Mouse (Mus musculus): ENCODE data around the gene Dph5. TPM values are rescaled to one million over a fixed set of nuclear protein-coding genes. Genes with fewer than 3 reads are reported as not detected.
A peak's percentile ranks its signal among the peaks of the same experiment; 100 is the strongest.
"Not testable (repeated sequence)": the region's sequence is repeated elsewhere in the genome, so short reads cannot be mapped to it uniquely, and the experiment has no call there.

Dph5 gene
- polyA plus RNA-seq, 1 experiment from 2014 or later: 28.7 TPM

DNA sequence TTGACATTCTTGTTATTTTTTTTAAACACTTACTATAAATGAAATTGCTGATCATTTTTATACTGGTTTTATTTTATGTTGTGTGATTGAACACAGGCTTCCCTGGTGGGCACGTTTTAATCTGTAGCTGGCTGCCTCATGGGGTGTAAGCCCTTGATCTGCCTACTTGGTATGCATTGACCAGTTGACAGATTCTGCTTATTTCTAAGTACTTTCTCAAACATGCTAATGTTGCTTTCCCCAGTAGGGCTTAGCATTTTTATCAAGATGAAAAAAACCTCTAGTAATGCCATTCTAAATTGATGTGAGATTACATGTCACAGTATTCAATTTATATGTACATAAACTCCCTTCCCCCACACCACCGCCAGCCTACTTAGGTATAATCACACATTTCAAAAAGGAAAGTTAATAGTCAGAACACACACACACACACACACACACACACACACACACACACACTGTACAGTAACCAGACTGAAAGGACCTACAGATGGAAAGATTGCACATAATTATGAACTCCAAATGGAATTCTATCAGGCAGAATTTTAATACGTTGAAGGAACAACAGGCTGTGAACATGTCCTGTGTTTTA, 10.8 kb downstream of the Dph5 start:
- H3K4me1 ChIP-seq: no peaks in the 10 kb centered on the region
- no peak overlapping the region for H3K4me2 ChIP-seq
- H3K9me3 ChIP-seq (replicated peaks): no peaks in the 10 kb centered on the region
- H3K27me3 ChIP-seq (replicated peaks): no peaks in the 10 kb centered on the region
- no peak overlapping the region for H3K27ac ChIP-seq (replicated peaks)
- ATAC-seq (ENCODE audit: low FRiP score): no peak
- H3K36me3 ChIP-seq: peaks cover 14% of the 10 kb centered on the region; the same call in 1 of the 2 replicates
- H3K9ac ChIP-seq (replicated peaks): no peak overlapping the region
- H3K4me3 ChIP-seq (replicated peaks): no peak overlapping the region
- WGBS: 62% methylated on average over 3 of the region's 3 CpGs

DNA sequence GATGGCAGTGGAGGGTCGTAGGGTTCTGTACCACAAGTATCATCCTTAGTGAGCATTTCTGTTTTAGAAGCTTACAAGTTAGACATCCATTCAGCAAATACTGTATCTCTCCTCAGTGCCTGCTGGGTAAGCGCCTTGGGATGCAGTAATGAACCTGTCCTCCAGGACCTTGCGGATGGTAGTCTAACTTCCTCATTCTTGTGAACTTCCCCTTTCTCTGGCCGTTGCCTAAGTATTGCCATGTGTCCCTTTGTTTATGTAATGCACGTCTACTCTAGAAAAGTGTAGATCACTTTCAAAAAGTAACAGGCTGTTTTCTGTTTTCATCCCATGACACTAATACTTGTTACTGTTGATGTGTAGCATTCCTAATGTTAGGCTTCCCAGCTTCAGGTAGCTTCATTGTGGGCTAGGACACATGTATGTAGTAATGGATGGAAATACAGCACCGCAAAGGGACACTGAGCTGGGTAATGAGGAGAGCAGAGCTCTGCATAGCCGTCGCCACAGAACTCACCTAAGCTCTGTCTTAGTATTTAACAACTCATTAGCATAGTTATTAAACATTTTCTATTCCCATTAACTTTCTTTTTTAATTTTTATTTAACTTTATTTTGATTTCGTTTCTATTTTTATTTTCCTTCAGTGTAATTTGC, 14.8 kb downstream of the Dph5 start:
- H3K4me2 ChIP-seq: no peak overlapping the region
- no peaks in the 10 kb centered on the region for H3K4me1 ChIP-seq
- no peak overlapping the region for H3K27ac ChIP-seq (replicated peaks)
- peaks cover 15% of the 10 kb centered on the region for H3K36me3 ChIP-seq
- H3K9ac ChIP-seq (replicated peaks): no peak overlapping the region
- 94% methylated on average over 9 of the region's 9 CpGs for WGBS
- H3K4me3 ChIP-seq (replicated peaks): no peak overlapping the region
- no peak for ATAC-seq (ENCODE audit: low FRiP score)
- no peaks in the 10 kb centered on the region for H3K27me3 ChIP-seq (replicated peaks)
- no peaks in the 10 kb centered on the region for H3K9me3 ChIP-seq (replicated peaks)

- WGBS: 60% methylated on average over 3 of the region's 3 CpGs
- Histone ChIP-seq H3K9ac (replicated peaks) (no peak overlapping the region), H3K27ac (replicated peaks) (peak overlapping the region; percentile 74), H3K4me2 (no peak overlapping the region), H3K27me3 (replicated peaks) (no peaks in the 10 kb centered on the region), H3K4me3 (replicated peaks) (no peak overlapping the region), H3K4me1 (no peaks in the 10 kb centered on the region), H3K36me3 (peaks cover 16% of the 10 kb centered on the region), H3K9me3 (replicated peaks) (no peaks in the 10 kb centered on the region)
- peak; percentile 92 for ATAC-seq (ENCODE audit: low FRiP score)
Measured at GRCm38 (mm10) chr3:115905067-115905466, 17.4 kb downstream of the Dph5 start.

DNA sequence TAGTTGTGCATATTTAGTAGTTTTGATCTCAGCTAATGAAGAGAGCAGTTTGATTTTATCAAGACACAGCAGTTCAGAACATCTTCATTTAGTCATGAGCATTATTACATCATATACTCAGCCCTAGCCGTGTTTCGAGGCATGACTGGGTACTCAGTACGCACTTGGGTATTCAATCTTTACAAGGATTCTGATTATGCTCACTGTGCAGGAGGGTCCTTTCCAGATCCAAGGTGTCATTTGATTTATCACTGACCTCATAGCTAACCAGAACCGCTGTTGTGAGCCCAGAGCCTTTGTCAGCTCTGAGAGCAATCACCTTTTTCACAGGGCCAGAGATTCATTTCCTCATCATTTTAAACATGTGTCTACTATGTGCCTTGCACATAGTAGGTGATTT, 17.9 kb downstream of the Dph5 start:
- peak; percentile 68 for ATAC-seq (ENCODE audit: low FRiP score)

DNA sequence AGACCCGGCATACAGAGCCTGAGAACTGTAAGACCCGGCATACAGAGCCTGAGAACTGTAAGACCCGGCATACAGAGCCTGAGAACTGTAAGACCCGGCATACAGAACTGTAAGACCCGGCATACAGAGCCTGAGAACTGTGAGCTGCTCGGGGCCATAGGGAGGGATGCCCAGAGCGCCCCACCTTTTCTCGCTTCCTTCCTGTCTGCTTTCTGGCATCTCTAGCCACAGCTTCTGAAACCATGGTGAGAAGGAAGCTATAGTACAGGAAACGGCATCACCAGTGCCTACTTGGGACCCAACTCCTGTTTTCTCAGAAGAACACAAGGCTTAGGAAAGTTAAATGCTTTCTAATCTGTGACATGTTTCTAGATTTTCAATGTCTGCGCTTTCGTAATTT, 19.8 kb downstream of the Dph5 start:
- H3K27me3 ChIP-seq (replicated peaks); H3K4me2 ChIP-seq; H3K4me3 ChIP-seq (replicated peaks); H3K27ac ChIP-seq (replicated peaks); H3K9me3 ChIP-seq (replicated peaks); H3K4me1 ChIP-seq; H3K36me3 ChIP-seq; ATAC-seq (ENCODE audit: low FRiP score); H3K9ac ChIP-seq (replicated peaks): not testable (repeated sequence)
- 97% methylated on average over 10 of the region's 11 CpGs for WGBS

More for the DNA sequence above, 17.9 kb downstream of the Dph5 start:
- no peak overlapping the region for H3K9ac ChIP-seq (replicated peaks)
- no peak overlapping the region for H3K4me3 ChIP-seq (replicated peaks)
- no peaks in the 10 kb centered on the region for H3K27me3 ChIP-seq (replicated peaks)
- H3K4me1 ChIP-seq: no peaks in the 10 kb centered on the region
- WGBS: 67% methylated on average over 4 of the region's 4 CpGs
- peak overlapping the region; percentile 64; the same call in 1 of the 2 replicates for H3K27ac ChIP-seq (replicated peaks)
- peaks cover 16% of the 10 kb centered on the region for H3K36me3 ChIP-seq
- H3K9me3 ChIP-seq (replicated peaks): no peaks in the 10 kb centered on the region
- no peak overlapping the region for H3K4me2 ChIP-seq

DNA sequence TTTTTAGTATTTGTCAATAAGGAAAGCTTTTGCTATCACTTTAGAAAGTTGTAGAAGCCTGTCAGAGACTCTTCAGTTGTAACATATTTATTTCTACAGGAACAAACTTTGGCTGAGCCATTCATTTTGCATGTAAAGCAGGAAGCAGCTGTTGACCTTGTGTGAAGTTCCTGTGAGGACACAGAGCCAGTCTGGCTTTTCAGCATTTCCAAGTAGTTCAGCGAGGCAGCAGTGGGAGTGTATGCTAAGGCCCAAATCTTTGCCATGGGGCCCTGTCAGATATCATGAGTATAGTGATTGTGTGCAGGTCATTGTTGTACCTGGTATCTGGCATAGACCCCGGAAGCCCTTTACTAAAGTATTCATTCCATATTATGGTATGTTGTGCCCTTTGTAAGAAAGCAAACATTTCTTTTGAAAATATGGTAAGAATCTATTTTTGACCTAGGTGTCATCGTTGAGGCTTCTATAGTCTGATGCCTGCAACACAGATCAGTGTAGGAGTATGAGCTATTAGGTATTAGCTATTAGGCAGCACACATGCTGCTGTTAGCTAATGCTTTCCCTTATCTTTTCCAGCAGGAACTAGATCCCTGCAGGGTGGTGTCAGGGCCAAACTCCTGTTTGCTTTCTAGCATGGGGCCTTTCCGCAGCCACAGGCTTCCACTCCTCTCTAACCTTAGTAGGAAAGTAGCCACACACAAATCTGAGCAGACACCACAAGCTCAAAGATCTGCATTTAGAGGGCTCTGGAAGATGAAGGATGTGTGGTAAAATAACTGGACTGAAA, 37.0 kb downstream of the Dph5 start:
- Histone ChIP-seq H3K4me1 (no peaks in the 10 kb centered on the region), H3K9me3 (replicated peaks) (no peaks in the 10 kb centered on the region), H3K4me2 (no peak overlapping the region), H3K27me3 (replicated peaks) (no peaks in the 10 kb centered on the region), H3K9ac (replicated peaks) (no peak overlapping the region), H3K27ac (replicated peaks) (no peak overlapping the region), H3K4me3 (replicated peaks) (no peak overlapping the region), H3K36me3 (peaks cover 10% of the 10 kb centered on the region; the same call in 1 of the 2 replicates)
- no peak for ATAC-seq (ENCODE audit: low FRiP score)
- WGBS: 93% methylated on average over 4 of the region's 4 CpGs

DNA sequence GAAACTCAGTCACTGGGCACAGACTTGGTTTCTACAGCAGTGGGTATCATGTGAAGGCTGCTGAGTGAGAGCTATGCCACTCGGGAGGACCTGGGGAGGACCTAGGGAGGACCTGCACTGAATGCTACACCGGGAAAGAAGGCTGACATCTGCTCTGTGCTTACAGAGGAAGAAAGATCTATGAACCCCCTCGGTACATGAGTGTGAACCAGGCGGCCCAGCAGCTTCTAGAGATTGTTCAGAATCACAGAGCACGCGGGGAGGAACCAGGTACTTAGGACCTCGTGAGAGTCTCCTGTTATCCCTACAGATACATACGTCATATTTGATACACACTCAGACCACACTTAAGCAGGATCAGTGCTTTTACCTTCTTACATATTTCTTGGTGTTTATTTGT, 38.9 kb downstream of the Dph5 start:
- no peak for ATAC-seq (ENCODE audit: low FRiP score)
- no peaks in the 10 kb centered on the region for H3K4me1 ChIP-seq
- no peak overlapping the region for H3K27ac ChIP-seq (replicated peaks)
- no peak overlapping the region for H3K4me3 ChIP-seq (replicated peaks)
- H3K9ac ChIP-seq (replicated peaks): no peak overlapping the region
- H3K27me3 ChIP-seq (replicated peaks): no peaks in the 10 kb centered on the region
- 92% methylated on average over 8 of the region's 8 CpGs for WGBS
- H3K9me3 ChIP-seq (replicated peaks): no peaks in the 10 kb centered on the region
- no peak overlapping the region for H3K4me2 ChIP-seq
- peaks cover 12% of the 10 kb centered on the region; the same call in 1 of the 2 replicates for H3K36me3 ChIP-seq

DNA sequence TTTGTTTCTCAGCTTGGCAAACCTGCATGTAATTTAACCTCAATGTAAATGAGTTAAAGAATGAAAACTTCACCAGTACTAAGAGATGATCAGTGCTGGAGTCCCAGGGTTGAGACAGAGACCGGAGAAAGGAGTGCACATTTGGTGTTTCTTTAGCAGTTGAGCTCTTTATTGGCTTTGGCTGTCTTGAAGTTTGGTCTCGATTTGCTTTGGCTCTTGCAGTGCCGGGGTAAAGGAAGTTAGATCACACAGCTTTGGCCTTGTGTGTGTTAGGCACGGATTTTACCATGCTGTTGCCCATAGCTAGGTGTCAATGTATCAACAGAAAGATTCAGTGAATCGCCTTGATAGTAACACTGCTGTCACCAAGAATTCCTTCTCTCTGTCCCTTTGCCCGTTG, 44.1 kb downstream of the Dph5 start:
- Histone ChIP-seq H3K9me3 (replicated peaks) (no peaks in the 10 kb centered on the region), H3K27me3 (replicated peaks) (no peaks in the 10 kb centered on the region), H3K4me3 (replicated peaks) (no peak overlapping the region), H3K9ac (replicated peaks) (no peak overlapping the region), H3K4me2 (no peak overlapping the region), H3K36me3 (peaks cover 11% of the 10 kb centered on the region; the same call in 1 of the 2 replicates), H3K4me1 (no peaks in the 10 kb centered on the region), H3K27ac (replicated peaks) (no peak overlapping the region)
- ATAC-seq (ENCODE audit: low FRiP score): no peak
- WGBS: 97% methylated on average over 6 of the region's 6 CpGs

DNA sequence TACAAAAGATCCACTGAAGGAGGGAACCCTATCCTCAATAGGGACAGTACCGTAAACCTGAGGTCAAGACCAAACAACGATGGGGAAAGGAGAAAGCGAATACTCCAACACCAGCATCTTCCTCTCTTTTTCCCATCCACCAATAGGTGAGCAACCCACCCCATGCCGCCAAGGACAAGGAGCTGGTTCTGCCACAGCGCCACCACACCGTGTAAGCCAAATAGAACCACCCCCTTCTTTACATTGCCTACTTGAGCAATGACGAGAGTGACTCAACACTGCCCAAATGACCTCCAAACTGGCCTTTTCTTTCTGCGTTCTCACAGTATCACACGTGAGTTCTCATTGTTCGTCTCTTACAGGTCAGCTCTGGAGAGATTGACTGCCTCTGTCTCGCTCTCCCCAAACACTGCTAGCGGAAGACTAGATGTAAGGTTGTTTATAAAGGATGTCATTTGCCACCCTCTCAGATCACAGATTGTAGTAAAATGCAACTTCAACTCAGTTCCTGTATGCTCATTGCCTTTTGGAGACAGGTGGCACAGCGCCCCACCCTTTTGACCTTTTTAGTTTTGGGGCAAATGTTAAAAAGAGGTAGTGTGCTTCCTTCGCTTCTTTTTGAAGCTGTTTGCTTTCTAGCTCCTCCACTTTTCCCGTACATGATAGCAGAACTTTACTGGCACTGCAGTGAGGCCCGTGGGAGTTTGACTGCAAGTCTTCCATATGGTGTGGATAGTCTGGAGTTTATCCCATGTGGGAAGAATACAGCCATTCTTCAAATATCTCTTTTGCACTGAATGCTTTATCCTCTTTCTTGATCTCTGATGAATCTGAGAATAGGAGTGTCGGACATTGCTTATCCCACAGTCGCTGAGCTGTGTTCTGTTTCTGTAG, 45.9 kb downstream of the Dph5 start:
- no peaks in the 10 kb centered on the region for H3K4me1 ChIP-seq

GRCm38 (mm10) chr3:115936734-115937599, 49.3 kb downstream of the Dph5 start:
- no peak overlapping the region for H3K4me2 ChIP-seq
- H3K27me3 ChIP-seq (replicated peaks): no peaks in the 10 kb centered on the region
- peaks cover 18% of the 10 kb centered on the region; the same call in 1 of the 2 replicates for H3K36me3 ChIP-seq
- no peaks in the 10 kb centered on the region for H3K4me1 ChIP-seq
- 61% methylated on average over 4 of the region's 4 CpGs for WGBS
- no peak overlapping the region for H3K4me3 ChIP-seq (replicated peaks)
- no peak overlapping the region for H3K9ac ChIP-seq (replicated peaks)
- H3K9me3 ChIP-seq (replicated peaks): no peaks in the 10 kb centered on the region
- no peak for ATAC-seq (ENCODE audit: low FRiP score)
- no peak overlapping the region for H3K27ac ChIP-seq (replicated peaks)

More for the DNA sequence above, 45.9 kb downstream of the Dph5 start:
- H3K9ac ChIP-seq (replicated peaks): no peak overlapping the region
- no peaks in the 10 kb centered on the region for H3K27me3 ChIP-seq (replicated peaks)
- no peak overlapping the region for H3K4me2 ChIP-seq
- no peaks in the 10 kb centered on the region for H3K9me3 ChIP-seq (replicated peaks)
- H3K4me3 ChIP-seq (replicated peaks): no peak overlapping the region
- no peak overlapping the region for H3K27ac ChIP-seq (replicated peaks)
- H3K36me3 ChIP-seq: peaks cover 10% of the 10 kb centered on the region; the same call in 1 of the 2 replicates
- 90% methylated on average over 18 of the region's 18 CpGs for WGBS
- no peak for ATAC-seq (ENCODE audit: low FRiP score)
